Mouse (Mus musculus): ENCODE measurements at regions not wholly inside any gene's neighbourhood (a gene's known extent, or its start where the extent isn't known, plus 50 kb on each side); places are given as distances from the start of the nearest gene placed in this dataset.

DNA sequence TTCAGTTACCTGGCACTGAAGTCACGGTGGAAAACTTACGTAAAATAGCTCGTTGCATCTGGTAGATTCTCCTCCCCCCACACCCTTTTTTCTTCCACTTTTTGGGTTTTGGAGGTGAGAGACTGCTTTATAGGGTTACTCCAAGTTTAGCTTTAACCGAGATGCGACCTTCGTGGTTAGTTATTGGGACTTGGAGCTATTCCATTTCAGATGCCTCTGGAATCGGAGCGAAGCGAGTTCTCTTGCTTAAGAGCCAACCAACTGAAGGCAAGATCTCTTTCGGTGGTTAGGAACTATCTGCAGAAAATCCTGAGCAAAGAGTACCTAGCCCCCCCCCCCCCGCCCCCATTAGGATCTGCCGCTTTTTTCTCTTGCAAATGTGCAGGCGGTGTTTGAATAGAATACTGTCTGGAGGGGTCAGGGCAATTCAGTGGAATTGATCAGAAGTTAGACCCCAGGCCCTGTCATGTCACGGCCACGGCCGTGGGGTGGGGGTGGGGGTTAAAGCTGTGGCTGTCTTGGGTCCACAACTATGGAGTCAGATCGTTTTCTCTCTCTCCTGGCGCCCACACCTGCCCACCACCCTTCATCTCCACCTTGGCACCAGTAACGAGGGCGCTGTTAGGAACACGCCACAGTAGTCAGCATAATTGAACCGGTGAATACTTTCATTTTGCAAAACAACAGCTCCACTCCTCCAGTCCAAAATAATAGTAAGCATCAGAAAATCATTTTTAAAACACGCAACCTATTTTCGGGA lies 229.6 kb downstream of the Mef2c start:
- TF ChIP-seq KAT2A (conservative IDR thresholded peaks at IDR 0.05; ENCODE audit: low read depth, low read length) (no peak), POLR2A (IDR thresholded peaks at IDR 0.05; ENCODE audit: control insufficient read depth in 1 of 2, insufficient read depth in 1 of 2, low read depth in 1 of 2, low read length in 2 of 2, poor library complexity in 1 of 2) (peak in 1 of 2 experiments; percentile 27; a peak in 1 of 4 replicates), EP300 (IDR thresholded peaks at IDR 0.05; ENCODE audit: low read depth in 1 of 2, low read length in 2 of 2) (no peak), POLR2AphosphoS2 (IDR thresholded peaks at IDR 0.05; ENCODE audit: low read length) (no peak), CTCF (IDR thresholded peaks at IDR 0.05 in 2 of 3, conservative IDR thresholded peaks at IDR 0.05 in 1 of 3; ENCODE audit: control insufficient read depth in 1 of 3, insufficient read depth in 1 of 3, low read depth in 2 of 3, low read length in 3 of 3, poor library complexity in 1 of 3, severe bottlenecking in 1 of 3) (no peak), UBTF (IDR thresholded peaks at IDR 0.05; ENCODE audit: borderline replicate concordance, insufficient read depth, low read depth, low read length) (no peak), TAL1 (IDR thresholded peaks at IDR 0.05; ENCODE audit: low read length) (no peak)
